Mouse (Mus musculus): Measurements from ENCODE around the gene Tpm3. TPM values are rescaled to one million over a fixed set of nuclear protein-coding genes. Genes with fewer than 3 reads are reported as not detected.

Gene Tpm3
- total RNA-seq, 2 experiments from 2014 or later: 164 to 185 TPM

DNA sequence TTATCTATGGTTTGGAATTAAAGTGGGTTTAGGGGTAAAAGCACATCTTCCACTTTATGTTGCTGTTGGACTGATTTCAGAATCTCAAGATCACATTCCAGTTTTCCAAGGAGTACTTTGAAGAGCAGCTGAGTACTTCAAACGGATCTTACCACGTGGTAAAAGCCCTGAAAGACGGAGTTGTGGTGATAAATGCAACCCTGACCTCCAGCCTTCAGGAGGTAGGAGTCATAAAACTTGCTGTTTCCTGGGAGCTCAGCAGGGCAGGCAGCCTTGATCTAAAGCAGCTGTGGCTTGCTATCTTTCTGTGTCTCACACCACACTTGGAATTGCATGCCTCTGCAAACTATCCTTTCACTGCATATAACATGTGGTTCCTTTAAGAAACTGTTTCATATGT, 62.0 kb downstream of the Tpm3 start:
- DNase-seq (ENCODE audit: extremely low spot score in 1 of 2, low spot score in 1 of 2): no peak

DNA sequence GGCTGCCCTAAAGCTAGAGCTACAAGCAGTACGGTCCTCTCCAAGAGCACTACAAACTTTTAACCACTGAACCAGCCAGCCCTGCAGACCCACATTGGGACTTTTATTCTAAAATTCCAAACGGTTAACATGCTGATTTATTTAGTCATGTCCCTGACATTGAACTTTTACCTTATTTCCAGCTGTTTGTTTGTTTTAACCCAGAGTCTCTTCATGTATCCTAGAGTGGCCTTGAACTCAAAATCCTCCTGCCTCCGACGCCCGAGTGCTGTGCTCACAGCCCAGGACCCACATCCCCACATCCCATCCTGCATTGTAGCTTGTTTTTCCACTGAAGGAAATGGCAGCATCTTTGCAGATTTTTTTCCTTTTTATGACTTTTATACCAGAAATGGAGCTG, 62.5 kb downstream of the Tpm3 start:
- DNase-seq (ENCODE audit: extremely low spot score in 1 of 2, low spot score in 1 of 2): no peak

DNA sequence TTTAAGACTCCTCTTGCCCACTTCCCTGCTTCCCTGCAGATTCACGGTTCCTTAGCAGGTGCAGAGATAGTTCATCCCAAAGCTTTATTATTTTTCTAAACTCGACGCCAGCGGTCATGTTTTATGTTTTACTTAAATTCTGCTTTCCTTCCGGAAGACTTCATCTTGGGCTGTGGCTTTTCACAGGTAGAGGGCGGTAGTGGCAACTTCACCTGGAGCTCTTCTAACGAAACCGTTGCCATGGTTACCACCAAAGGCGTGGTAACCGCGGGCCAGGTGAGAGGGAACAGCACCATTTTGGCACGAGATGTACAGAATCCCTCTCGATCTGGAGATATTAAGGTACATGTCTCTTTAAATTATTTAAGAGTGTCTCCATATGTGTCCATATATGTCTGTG, 64.2 kb downstream of the Tpm3 start:
- DNase-seq (ENCODE audit: extremely low spot score in 1 of 2, low spot score in 1 of 2): peak in 1 of 2 experiments; percentile 7

DNA sequence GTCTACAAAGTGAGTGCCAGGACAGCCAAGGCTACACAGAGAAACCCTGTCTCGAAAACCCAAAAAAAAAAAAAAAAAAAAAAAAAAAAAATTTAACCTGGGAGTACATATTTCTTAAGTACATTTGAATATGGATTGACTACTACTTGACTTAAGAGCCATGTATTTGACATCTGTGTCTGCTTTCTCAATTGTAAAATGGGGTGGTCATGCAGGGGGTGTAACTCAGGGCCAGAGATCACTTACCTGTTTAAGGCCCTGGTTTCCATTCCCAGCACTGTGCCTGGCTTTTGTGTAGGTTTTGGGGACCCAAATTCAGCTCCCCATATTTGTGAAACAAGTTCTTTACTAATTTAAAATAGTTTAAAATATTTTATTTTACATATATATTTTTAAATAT, 65.2 kb downstream of the Tpm3 start:
- DNase-seq (ENCODE audit: extremely low spot score in 1 of 2, low spot score in 1 of 2): no peak

DNA sequence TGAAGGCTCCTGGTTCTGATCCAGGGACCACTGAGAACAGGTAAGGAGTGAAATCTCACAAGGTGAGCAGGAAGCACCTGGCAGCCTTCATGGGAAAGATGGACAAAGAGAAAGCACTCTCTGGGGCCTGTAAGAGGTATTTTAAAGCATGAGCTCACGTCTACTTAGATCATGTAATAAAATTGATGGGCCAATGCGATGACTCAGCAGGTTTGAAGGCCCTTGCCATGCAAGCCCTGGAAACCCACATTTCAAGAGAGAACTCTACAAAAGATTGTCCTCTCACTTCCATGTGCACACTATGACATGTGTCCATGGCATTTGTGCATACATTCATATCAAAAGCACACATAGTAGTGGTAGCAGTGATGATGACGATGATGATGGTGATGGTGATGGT, 67.5 kb downstream of the Tpm3 start:
- no peak for DNase-seq (ENCODE audit: extremely low spot score in 1 of 2, low spot score in 1 of 2)

DNA sequence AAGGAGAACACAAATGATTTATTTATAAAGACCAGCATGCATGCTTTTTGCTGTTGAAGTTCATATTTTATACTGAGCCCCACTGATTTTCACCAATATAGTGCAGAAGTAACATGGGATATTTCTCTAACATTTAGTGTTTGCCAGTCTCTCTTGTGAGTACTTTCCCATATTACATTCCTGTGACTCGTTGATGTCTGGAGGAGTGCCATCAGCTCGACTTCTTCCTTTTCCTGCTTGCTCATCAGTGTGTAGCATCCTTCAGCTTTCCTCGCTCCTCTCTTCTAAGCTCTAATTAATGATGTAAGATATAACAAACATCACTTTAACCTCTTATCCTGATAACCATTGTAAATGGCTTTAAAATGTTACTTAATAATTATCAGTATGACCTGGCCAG, 73.0 kb downstream of the Tpm3 start:
- DNase-seq (ENCODE audit: extremely low spot score in 1 of 2, low spot score in 1 of 2): no peak

DNA sequence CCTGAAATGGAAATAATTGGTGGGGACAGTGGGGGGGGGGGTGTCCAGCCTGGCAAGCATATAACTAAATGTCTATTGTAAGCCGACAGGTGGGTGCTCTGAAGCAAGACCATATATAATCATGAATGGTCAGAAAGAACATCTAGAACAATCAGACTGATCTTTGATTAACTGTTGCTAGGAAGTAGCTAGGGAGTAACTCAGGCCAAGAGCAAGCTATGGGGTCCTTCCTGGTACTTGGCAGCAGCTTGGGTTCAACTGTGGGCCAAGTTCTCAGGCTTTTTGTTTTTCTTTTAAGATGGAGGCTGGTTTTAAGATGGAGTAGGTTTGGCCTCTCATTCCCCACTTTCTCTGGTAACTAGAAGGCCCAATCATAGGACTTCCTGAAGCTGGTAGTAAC, 74.2 kb downstream of the Tpm3 start:
- DNase-seq (ENCODE audit: extremely low spot score in 1 of 2, low spot score in 1 of 2): no peak

Small RNA genes lying within 50 kb of the gene (microRNA-seq; reads per million reads assigned to microRNA genes)
- gene Mir190b: 4.6 to 5.0 reads per million in 2 experiments

Other genes starting within 250 kb of the Tpm3 start
- gene She, start 241.3 kb upstream of the Tpm3 start, total RNA-seq (2021): 1 to 10 TPM; 2.7 to 3.1 TPM
- gene Il6ra, start 159.5 kb upstream of the Tpm3 start, total RNA-seq (2021): 1 to 10 TPM; 4.9 to 5.6 TPM
- 10 to 100 TPM; 68.9 to 96.3 TPM for gene Atp8b2, start 109.1 kb upstream of the Tpm3 start, total RNA-seq (2021)
- gene Hax1, start 73.9 kb upstream of the Tpm3 start, total RNA-seq (2021): 10 to 100 TPM; 75.8 to 94.9 TPM
- gene 4933434E20Rik, start 21.0 kb upstream of the Tpm3 start, total RNA-seq (2021): 10 to 100 TPM; 88.7 to 91.7 TPM
- gene Ubap2l, start 20.0 kb upstream of the Tpm3 start, total RNA-seq (2021): 100 to 1,000 TPM; 144 to 181 TPM
- gene Nup210l, start 31.5 kb downstream of the Tpm3 start, total RNA-seq (2021): under 1 TPM; 0.42 to 0.59 TPM
- gene Rps27, start 141.0 kb downstream of the Tpm3 start, total RNA-seq (2021): 100 to 1,000 TPM; 806 to 871 TPM
- 1 to 10 TPM; 7.5 to 8.9 TPM for gene Rab13, start 141.0 kb downstream of the Tpm3 start, total RNA-seq (2021)
- 10 to 100 TPM; 42.4 to 43.4 TPM for gene Jtb, start 158.9 kb downstream of the Tpm3 start, total RNA-seq (2021)
- gene Creb3l4, start 170.9 kb downstream of the Tpm3 start, total RNA-seq (2021): not detected
- 10 to 100 TPM; 49.9 to 51.1 TPM for gene Slc39a1, start 175.5 kb downstream of the Tpm3 start, total RNA-seq (2021)
- 10 to 100 TPM; 27.9 to 39.0 TPM for gene Crtc2, start 181.5 kb downstream of the Tpm3 start, total RNA-seq (2021)
- 10 to 100 TPM; 31.6 to 34.1 TPM for gene Dennd4b, start 192.5 kb downstream of the Tpm3 start, total RNA-seq (2021)
- gene Gatad2b, start 220.5 kb downstream of the Tpm3 start, total RNA-seq (2021): 100 to 1,000 TPM in 1 of 2 experiments, 10 to 100 TPM in 1; 90.0 to 112 TPM